Mouse (Mus musculus) cerebellum, adult 11 months (tissue): ENCODE data around the gene Ripk3.

Source experiments
- DNase-seq: peaks from one replicate; pipeline ENCODE4 v3.0.0; 2022

The Ripk3 gene

GRCm38 (mm10) chr14:55793946-55794345, 5.3 kb upstream of the Ripk3 start:
- no peak for DNase-seq

- DNase-seq, result no peak
These were observed 4.8 kb upstream of the Ripk3 start for GRCm38 (mm10) chr14:55793461-55793860.

GRCm38 (mm10) chr14:55787731-55788130, 934 bp downstream of the Ripk3 start:
- DNase-seq, result no peak

- DNase-seq, result no peak
These were observed 3.5 kb downstream of the Ripk3 start for GRCm38 (mm10) chr14:55785195-55785594.

- DNase-seq, result no peak
These were observed 4.8 kb downstream of the Ripk3 start, which contains the start of gene Adcy4 for GRCm38 (mm10) chr14:55783958-55784235. Adcy4 (minus strand) TSS chr14:55784095.

- no peak for DNase-seq
These were observed 5.3 kb downstream of the Ripk3 start for GRCm38 (mm10) chr14:55783171-55783957.

GRCm38 (mm10) chr14:55782361-55782960, 6.2 kb downstream of the Ripk3 start:
- no peak for DNase-seq

GRCm38 (mm10) chr14:55781310-55781709, 7.4 kb downstream of the Ripk3 start:
- peak; percentile 50 for DNase-seq

- no peak for DNase-seq
These were observed 7.9 kb downstream of the Ripk3 start for GRCm38 (mm10) chr14:55780736-55781135.

GRCm38 (mm10) chr14:55779656-55780055, 9.0 kb downstream of the Ripk3 start:
- DNase-seq, result no peak

- DNase-seq, result no peak
These were observed 10.0 kb downstream of the Ripk3 start for GRCm38 (mm10) chr14:55778686-55779085.

GRCm38 (mm10) chr14:55777806-55778205, 10.9 kb downstream of the Ripk3 start:
- DNase-seq, result no peak

- no peak for DNase-seq
These were observed 11.5 kb downstream of the Ripk3 start for GRCm38 (mm10) chr14:55777176-55777575.

GRCm38 (mm10) chr14:55776711-55777110, 12.0 kb downstream of the Ripk3 start:
- no peak for DNase-seq

- no peak for DNase-seq
These were observed 19.5 kb downstream of the Ripk3 start for GRCm38 (mm10) chr14:55769087-55769703.

- no peak for DNase-seq
These were observed 20.1 kb downstream of the Ripk3 start for GRCm38 (mm10) chr14:55768555-55768954.

- DNase-seq, result peak; percentile 74
These were observed 20.9 kb downstream of the Ripk3 start for GRCm38 (mm10) chr14:55767519-55768414.

- DNase-seq, result no peak
These were observed 23.0 kb downstream of the Ripk3 start, which contains the start of gene Ltb4r1 for GRCm38 (mm10) chr14:55765696-55766095. Ltb4r1 (plus strand) TSS chr14:55765962.

GRCm38 (mm10) chr14:55763166-55763565, 25.5 kb downstream of the Ripk3 start:
- no peak for DNase-seq

- no peak for DNase-seq
These were observed 26.5 kb downstream of the Ripk3 start for GRCm38 (mm10) chr14:55762001-55762821.

- DNase-seq, result no peak
These were observed 27.5 kb downstream of the Ripk3 start, which contains the start of gene Ltb4r2 for GRCm38 (mm10) chr14:55761163-55761562. Ltb4r2 (plus strand) TSS chr14:55761428.

GRCm38 (mm10) chr14:55760156-55760555, 28.5 kb downstream of the Ripk3 start:
- peak; percentile 80 for DNase-seq
